Mouse (Mus musculus) right cerebral cortex, postnatal 10 days (tissue): ENCODE measurements around the gene Dlgap4.

Experiments used
- DNase-seq, 2 experiments: peaks; one replicate each; pipeline ENCODE4 v3.0.0; 2021; ENCODE audit warnings: low spot score in 2 of 2

Gene Dlgap4

DNA sequence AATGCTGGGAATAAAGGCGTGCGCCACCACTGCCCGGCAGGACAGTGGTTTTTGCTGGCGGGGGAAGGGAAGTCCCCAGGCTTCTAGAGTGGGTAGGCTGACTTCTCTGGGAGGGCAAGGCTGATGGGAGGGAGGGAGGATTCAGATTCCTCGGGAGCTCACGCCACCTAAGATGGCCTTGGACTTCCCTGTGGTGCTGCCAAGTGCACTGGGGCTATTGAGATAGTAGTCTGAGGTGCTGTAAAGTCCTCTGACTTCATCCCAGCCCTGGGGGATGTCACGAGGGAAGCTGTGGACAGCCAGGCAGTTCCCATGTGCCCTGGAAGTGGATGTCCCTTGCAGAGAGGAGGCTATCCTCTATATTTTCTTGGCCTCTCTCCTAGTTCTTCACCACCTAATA, 124.5 kb downstream of the Dlgap4 start:
- no peak for DNase-seq

DNA sequence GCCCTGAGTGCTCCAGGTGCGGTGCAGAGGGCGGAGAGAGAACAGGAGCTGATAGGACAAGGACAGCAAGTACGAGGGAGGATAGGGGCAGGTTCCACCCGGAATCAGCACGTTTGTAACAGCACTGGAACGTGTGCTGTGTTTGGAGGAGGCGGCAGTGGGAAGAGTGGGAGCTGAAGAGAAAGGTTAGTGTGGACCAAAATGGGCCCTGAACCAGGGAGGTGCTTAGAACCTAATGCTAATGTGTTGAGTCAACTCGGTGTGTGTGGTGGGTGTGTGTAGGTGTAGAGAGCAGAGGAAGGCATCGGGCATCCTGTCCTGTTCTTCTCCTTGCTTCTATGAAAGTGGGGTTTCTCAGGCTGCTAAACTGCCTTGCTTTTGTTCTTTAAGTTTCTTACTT, 127.8 kb downstream of the Dlgap4 start:
- DNase-seq: no peak

DNA sequence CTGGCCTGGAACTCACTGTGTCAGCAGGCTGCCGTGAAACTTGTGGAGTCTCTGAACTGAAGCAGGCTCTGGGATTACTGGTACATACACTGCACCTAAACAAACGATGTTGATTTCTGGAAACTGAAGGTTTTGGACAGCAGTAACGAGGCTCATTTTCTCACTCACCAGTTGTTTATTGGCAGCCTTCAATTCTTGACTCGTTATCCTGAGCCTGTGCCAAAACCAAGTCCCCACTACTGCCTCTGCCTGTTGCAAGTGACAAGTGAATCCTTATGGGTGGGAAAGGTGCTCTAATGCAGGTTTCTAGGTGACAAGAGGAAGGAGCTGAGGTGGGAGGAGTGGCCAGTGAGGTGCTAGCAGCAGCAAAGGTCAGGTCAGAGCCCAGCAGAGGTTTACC, 128.5 kb downstream of the Dlgap4 start:
- no peak for DNase-seq

DNA sequence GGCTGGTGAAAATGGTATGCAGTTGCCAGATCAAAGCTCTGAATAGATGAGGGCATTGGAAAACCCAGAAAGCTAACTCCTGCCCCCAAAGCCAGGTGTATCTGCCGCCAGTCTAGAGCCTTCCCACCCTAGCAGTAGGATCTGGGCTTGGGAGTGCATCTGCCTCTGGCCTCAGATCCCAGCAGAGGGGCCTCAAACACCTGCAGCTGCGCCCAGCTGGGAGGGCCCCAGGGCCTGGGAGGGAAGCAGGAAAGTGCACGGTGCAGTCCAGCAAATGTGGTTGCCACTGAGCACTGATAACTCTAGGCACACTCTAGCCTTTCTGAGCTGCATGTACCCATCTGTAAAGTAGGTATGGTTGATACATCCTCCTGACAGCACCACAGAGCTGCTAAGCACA, 129.7 kb downstream of the Dlgap4 start:
- no peak for DNase-seq

DNA sequence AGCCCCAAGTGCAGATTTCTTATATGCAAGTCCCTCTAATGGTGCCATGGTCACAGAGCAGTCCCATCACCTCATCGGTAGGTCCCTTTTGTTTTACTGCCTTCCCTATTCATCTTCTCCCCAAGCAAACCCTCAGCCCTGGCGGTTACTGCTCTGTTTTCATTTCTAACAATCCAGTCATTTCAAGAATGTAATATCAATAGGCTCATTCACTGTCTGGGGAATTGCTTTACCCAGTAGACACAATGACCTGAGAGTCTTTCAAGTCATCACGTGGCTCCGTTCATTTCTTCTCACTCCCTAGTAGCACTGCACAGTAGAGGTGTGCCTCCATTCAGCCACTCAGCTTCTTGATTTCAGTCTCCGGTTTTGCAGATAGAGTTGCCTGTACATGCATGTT, 130.9 kb downstream of the Dlgap4 start:
- DNase-seq: no peak

DNA sequence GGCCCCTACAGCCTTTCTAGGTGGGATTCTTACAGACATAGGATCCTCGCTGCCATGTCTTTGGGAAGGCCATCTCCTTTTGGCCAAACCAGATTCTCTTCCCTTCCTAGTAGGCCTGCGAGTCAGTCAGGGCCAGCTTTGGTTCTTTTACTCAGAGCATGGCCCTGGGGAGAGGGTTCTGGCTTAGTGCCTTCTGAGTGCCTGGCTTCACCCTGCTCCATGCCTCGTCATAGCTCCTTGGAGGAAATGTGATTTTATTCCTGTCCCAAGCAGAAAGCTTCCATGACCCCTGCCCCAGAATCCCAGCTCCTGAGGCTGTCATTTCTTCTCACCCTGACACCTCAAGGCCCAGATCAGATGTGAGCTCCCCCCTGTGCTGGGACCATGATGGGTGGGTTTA, 133.8 kb downstream of the Dlgap4 start:
- no peak for DNase-seq

DNA sequence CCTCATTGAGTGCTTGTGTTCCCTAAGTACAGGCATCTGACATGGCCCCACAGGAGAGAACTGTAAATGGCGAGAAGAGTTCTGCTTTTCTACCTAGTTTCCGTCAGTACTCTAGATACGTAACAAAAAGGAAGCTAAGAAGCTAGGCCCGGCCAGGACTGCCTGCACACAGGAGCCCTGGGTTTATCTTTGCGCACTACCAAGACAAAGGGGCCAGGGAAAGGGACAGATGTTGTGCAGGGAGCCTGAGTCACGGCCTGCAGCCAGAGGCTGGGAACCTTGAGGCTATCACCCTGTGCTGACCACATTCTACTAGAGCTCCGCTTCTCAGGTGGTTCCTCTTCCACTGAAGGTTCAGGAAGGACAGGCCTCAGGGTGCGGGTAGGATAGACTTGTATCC, 136.2 kb downstream of the Dlgap4 start:
- DNase-seq: no peak

DNA sequence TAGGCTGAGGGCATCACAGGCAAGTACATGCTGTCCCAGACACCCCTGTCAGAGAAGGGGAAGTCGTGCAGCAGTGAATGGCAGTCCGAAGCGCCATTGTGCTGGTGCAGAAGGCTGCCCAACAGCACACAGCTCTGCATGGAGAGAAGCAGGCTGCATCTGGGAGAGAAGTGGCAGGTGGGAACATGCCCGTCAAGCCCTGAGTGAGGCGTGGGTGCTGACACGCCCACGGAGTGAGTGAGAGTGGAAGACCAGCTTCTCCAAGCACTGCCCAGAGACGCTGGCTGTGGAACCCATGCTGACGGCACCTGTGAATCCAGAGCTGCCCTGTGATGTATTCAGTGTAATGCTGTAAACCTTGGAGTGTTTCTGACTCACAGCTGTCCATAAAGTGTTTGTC, 143.4 kb downstream of the Dlgap4 start:
- no peak for DNase-seq

DNA sequence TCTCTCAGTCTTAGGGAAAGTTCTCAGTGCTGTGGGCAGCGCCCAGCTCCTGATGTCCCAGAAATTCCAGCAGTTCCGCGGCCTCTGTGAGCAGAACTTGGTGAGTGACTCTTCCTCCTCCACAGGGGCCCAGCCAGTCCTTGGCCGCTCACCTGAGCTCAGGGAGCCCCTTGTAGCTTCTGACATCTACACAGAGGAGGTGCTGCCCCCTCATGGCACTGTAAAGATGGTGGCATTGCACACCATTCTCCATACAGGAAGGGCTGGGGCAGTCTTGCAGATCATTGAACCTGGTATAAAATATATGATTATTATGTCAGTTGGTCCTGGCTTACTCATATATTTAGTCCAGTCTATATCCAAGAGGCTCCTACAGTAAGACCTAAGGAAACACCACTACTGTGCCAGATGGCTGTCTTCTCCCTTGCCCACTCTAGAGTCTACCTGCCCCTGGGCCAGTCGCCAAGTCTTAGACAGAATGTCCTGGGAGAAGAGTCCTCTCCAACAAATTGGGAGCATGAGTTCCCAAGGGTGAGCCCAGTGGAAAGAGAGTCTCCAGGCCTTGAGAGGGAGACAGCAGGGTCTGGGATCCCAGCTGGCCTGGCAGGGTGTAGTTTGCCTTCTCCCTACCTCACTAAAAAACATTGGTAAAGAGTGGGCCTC, 147.5 kb downstream of the Dlgap4 start:
- no peak for DNase-seq

DNA sequence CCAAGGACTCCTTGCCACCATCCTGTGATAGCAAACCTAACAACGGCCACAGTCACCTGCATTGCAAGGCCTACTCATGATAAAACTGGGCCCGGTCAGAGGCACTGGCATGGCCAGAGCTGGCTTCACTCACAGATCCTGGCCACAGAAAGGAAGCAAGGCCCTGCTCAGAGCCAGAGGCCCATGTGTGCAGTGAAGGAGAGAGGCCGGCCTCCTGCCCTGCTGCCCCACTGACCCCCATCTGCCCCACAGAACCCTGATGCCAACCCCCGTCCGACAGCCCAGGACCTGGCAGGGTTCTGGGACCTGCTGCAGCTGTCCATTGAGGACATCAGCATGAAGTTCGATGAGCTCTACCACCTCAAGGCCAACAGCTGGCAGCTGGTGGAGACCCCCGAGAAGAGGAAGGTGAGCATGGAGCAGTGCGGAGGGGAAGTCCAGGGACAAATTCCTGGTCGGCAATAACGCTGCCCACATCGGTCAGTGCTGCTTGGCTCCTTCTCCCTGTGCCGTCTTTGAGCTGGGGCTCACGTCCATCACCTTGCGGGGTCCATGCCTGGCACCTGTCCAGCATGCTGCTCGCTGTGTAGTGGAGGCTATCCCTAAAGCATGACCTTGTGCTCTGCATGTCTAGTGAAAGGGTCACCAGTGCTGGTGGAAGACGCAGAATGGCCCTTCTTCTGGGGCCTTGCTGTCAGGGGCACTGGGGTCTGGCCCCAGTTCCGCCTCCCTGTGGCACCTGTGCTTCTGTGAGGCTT, 148.2 kb downstream of the Dlgap4 start:
- no peak for DNase-seq

DNA sequence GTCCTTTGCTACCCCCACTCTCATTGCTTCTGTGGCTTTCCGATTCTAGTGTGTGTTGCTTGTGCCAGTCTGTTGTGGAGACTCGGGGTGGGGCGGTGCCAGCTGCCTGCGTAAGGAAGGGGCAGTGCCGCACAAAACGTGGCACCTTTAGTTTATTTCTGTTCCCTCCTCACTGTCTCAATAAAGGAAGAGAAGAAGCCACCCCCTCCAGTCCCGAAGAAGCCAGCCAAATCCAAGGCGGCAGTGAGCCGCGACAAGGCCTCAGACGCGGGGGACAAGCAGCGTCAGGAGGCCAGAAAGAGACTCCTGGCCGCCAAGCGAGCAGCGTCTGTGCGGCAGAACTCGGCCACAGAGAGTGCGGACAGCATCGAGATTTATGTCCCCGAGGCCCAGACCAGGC, 149.0 kb downstream of the Dlgap4 start:
- no peak for DNase-seq

DNA sequence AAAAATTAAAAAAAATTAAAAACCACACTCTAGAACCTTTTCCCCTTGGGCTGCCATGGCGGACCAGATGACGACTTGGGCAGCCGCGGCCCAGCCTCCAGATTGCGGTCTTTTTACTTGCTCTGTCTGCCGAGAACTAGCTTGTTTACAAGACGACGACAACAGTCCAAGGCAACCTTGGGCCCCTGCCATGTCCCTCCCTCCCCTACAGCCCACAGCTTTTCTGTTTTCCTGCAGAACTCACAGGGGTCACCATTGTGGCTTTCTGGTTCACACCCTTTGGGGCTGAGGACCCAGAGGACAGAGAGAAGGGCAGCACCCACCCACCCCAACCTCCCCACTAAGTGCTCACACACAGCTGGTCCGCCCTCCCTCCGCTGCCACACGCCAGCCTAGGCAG, 149.6 kb downstream of the Dlgap4 start:
- DNase-seq: peak in 1 of 2 experiments; percentile 61

DNA sequence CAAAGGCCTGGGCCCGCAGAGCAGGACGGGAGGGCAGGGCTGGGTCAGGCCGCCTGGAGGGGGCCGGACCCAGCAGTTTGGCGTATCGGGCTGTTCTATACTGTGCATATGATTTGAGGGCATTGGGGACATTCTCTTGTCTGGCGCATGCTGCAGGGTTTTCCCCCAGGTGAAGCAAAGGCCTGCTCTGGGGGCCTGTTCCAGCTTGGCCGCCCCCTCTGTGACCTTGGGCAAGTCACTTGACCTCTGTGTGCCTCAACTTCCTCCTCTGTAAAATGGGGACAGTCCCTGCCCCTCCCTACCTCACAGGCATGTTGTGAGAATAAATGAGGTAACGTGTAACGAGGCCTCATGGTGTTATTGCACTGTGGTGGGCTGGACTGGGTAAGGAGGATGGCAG, 150.5 kb downstream of the Dlgap4 start:
- DNase-seq: no peak

DNA sequence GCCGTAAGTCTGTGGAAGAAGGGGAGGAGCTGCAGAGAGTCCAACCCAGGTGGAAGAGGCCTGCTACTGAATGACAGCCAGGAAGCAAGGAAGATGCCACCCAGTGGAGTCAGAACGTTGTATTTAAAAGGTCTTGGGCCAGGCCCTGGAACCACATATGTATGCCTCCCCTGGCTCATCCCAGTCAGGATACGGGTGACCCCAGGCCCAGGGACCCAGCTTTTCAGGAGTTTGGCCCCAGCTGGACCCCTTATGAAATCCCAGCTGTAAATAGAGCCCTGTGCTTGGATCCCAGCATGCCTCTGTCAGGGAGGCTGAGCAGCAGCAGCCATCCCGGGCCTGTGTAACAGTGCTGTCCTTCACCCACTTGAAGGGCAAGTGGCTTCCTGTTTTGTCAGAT, 151.2 kb downstream of the Dlgap4 start:
- no peak for DNase-seq

DNA sequence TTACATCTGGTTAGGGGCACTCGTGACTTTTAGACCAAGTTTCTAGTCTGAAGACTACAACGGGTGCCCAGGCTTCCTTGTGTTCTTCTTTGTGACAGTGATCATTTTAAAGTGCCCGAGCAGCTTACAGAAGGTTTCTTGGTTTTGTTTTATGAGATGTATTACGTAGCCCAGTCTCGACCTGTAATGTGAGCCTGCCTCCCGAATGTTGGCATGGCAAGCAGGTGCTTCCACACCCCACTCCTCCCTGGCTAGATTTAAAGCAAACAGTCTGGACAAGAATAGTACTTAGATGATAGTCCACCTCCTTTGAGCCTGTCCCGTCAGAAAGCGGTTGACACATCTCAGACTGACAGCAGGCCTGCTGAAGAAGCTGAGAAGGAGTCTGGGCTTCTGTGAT, 152.1 kb downstream of the Dlgap4 start:
- no peak for DNase-seq

DNA sequence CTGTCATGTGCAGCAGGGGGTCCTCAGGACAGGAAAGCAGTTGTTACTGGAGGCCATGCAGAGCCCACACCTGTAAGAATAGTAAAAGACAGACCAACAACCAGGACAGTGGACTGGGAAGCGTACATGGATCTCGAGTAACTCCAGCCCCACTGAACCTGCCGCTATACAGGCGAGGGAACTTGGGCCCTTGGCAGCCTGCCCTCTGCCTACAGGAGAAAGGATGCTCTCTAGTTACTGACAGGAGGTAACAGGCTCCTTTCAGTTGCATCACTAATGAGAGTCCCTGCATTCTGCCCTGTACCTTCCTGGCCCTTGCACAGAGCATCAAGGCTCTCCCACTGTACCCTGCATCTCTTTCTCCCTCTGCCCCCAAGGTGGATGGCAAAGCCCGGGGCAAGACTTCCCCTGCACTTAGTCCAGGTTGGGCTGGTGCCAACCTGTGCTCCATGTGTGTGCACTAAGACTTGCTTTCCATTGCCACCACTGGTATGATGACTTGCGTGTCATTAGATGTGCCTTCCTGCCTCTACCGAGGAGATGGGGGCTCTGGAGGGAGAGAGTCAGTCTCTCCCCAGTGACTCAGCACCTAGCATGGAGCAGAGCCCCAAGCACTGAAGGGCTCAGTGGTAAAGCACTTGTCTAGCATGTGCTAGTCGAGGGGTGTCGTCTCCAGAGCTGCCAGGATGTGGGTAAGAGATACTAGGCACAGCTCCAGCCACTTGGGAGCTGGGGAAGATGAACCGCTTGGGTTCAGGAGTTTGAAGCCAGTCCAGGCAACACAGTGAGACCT, 152.9 kb downstream of the Dlgap4 start:
- no peak for DNase-seq

DNA sequence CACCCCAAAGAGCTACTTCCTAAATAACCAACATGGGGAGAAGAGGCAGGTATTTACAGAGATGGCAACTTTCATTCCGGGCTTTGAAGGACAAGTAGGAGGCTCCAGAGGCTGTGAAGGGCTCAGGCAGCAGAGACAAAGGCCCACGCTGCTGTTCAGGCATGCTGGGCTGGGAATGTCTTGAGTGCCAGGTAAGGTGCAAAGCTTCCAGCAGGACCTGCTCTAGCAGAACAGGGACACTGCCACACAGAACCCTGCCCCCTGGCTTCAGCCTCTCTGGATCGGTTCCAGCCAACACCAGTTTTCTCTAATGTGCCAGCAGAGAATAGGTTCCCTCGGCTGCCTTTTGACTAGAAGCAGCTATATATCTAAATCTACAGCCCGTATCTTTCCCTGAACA, 153.6 kb downstream of the Dlgap4 start:
- DNase-seq: no peak

DNA sequence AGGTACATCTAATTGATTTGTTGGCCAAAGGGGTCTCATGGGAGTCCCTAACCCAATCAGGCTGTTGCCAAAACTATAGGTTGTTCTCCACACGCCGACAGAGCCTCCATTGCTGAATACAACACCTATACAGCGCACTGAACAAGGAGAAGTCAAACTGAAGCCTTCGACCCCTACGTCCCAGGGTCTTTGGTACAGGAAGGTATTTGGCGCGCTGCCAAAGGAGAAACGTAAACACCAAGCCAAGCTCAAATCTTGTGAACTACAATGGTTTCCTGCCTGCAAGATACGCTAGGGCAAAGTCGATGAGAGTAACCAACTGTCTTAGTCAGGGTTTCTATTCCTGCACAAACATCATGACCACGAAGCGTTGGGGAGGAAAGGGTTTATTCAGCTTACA, 155.8 kb downstream of the Dlgap4 start:
- DNase-seq: peak in 1 of 2 experiments; percentile 38

DNA sequence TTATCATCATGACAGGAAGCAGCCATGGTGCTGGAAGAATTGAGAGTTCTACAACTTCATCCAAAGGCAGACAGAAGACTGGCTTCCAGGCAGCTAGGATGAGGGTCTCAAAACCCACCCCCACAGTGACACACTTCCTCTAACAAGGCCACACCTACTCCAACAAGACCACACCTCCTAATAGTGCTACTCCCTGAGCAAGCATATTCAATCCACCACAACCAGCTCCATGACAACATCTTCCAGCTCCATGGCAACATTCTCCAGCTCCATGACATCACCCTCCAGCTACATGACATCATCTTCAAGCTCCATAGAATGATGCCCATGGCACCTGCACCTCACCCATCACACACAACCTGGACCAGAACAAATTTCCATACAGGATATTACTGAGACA, 160.0 kb downstream of the Dlgap4 start:
- peak; percentile 18 to 31 for DNase-seq

DNA sequence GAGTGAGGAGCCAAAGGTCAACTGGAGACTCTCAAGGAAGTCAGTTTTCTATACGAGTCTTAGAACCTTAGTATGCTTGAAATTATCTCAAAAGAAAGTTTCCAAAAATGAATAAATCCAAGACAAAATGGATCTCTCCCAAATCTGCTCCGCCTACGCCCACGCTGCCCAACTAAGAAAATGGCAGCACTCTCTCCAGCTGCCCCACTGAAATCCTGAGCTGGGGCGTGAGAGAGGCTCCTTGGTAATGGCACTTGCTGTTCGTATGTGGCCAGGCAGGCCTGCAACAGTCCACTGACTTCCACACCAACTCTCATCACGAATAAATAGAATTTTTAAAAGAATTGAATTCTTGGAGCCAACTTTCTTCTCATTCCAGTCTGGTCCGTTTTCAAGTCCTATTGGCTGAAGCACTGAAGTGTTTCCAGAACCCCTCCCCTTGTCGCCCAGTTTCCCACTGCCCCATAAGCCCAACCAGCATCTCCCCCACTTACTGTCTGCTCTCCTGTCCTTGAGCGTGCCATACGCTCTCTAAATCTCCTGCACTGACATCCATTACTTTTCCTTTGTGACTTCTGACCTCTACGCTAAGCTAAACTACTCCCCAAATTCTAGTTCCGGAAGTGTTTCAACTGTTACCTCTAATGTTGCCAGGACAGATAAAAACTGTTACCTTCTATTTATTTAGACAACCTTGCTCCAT, 160.7 kb downstream of the Dlgap4 start:
- peak; percentile 39 to 56 for DNase-seq

DNA sequence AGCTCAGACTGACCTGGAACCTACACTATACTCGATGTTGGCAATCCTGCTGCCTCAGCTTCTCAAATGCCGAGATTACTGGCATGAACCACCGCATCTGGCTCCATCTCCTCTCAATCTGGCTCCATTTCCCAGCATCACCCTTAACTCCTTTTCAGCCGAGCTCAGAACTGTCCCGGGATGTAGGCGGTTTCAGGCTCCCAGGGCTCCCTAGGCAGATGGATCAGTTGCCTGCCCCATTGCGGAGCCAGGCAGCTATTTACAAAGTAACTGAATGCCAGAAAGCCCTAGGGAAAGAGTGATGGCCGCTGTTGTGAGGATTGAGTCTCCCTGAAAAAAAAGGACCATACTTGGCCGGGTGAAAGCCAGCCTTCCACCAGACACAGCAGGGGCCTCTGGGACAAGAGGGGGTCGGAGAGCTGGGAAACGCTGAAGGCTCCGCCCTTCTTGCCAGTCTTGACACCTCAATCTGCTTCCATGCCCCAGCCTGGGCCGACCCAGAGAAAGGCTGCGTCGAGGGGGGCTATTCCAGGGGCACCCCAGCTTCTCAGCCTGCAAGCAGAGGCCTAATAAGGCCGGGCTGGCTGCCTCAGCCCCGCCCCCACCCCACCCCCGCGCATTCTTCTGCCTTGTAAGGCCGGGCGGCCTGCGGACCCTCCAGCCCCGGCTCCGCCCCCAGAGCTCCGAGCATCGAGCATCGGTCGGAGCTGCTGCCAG, 161.4 kb downstream of the Dlgap4 start, which contains the start of gene Myl9:
Myl9 (plus strand) TSS at position 683 of the 717 bp plus-strand sequence.
- DNase-seq: peak in 1 of 2 experiments; percentile 33
